Mouse (Mus musculus): ENCODE results near the gene St6galnac6. TPM values are rescaled to one million over a fixed set of nuclear protein-coding genes. Genes with fewer than 3 reads are reported as not detected.

Gene St6galnac6
- polyA plus RNA-seq (2012; ENCODE audit: insufficient read depth, insufficient read length, missing spikeins), result 30.7 and 35.3 TPM in 2 replicates

GRCm38 (mm10) chr2:32599409-32599808 lies at the start of gene St6galnac6:
Gene St6galnac6, plus strand, starts transcription at chr2:32599709.
- TF ChIP-seq POLR2A (IDR thresholded peaks at IDR 0.05; ENCODE audit: borderline replicate concordance, low read depth, low read length) (no peak), CTCF (IDR thresholded peaks at IDR 0.05; ENCODE audit: low read depth, low read length) (no peak)
- Histone ChIP-seq H3K4me1 (ENCODE audit: control insufficient read depth, insufficient read depth, low read length) (peaks cover 8% of the 10 kb centered on the region), H3K27ac (ENCODE audit: insufficient read depth, low read depth, low read length) (no peak within 1 kb of the TSS), H3K4me3 (ENCODE audit: insufficient read depth, low read length) (no peak within 1 kb of the TSS)

GRCm38 (mm10) chr2:32549764-32550163 lies 49.7 kb upstream of the St6galnac6 start:
- TF ChIP-seq CTCF (IDR thresholded peaks at IDR 0.05; ENCODE audit: low read depth, low read length) (no peak), POLR2A (IDR thresholded peaks at IDR 0.05; ENCODE audit: borderline replicate concordance, low read depth, low read length) (no peak)
- Histone ChIP-seq H3K27ac (ENCODE audit: insufficient read depth, low read depth, low read length) (0 out of 2 replicates have a peak overlapping the region, but pooled peaks have one; percentile 6), H3K4me3 (ENCODE audit: insufficient read depth, low read length) (no peak overlapping the region)

DNA sequence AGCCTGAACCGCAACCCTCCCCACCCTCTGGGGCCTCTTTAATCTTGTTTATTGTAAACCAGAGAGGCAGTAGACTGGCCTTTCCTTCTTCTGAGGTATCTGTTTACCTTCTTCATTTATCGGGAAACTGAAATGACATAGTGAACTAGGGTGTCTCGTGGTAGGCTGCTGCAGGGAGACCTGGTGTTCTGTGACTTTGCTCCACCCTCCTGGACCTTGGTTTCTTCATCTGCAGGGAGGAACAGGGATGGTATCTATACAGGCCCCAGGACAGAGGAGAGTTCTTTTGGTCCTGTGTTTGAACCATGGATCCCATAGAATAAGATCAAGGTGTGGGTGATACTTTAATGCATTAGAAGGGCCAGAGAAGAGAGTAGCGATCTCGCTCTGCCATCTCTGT lies 48.3 kb upstream of the St6galnac6 start:
- H3K4me3 ChIP-seq (ENCODE audit: insufficient read depth, low read length), result no peak overlapping the region
- no peak for TF ChIP-seq CTCF (IDR thresholded peaks at IDR 0.05; ENCODE audit: low read depth, low read length)

More at GRCm38 (mm10) chr2:32549764-32550163, 49.7 kb upstream of the St6galnac6 start:
- peaks cover 46% of the 10 kb centered on the region for H3K4me1 ChIP-seq (ENCODE audit: control insufficient read depth, insufficient read depth, low read length)

GRCm38 (mm10) chr2:32553592-32554148 lies 45.8 kb upstream of the St6galnac6 start:
- no peak for TF ChIP-seq CTCF (IDR thresholded peaks at IDR 0.05; ENCODE audit: low read depth, low read length)
- no peak for TF ChIP-seq POLR2A (IDR thresholded peaks at IDR 0.05; ENCODE audit: borderline replicate concordance, low read depth, low read length)
- Histone ChIP-seq H3K4me1 (ENCODE audit: control insufficient read depth, insufficient read depth, low read length) (peaks cover 30% of the 10 kb centered on the region), H3K4me3 (ENCODE audit: insufficient read depth, low read length) (no peak overlapping the region), H3K27ac (ENCODE audit: insufficient read depth, low read depth, low read length) (no peak overlapping the region)

More for the DNA sequence above, 48.3 kb upstream of the St6galnac6 start:
- Histone ChIP-seq H3K27ac (ENCODE audit: insufficient read depth, low read depth, low read length) (no peak overlapping the region), H3K4me1 (ENCODE audit: control insufficient read depth, insufficient read depth, low read length) (peaks cover 50% of the 10 kb centered on the region)

DNA sequence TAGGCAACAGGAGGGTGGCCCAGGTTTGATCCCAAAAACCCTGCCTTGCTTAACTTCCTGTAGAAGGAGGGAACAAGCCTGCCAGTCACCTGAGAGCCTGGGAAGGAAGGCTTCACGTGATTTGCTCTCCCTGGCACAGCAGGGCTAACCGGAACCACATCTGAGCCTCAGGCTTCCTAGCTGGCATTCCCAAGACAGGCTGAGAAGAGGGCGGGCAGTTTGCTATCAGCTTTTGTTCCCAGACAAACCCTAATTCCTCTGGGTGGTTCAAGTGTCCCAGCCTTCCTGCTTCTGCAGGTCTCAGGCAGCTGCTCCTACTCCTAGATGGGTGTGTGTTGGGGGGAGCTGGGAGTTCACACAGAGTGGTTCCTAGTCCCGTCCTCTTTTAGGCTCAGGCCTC lies 44.0 kb upstream of the St6galnac6 start:
- Histone ChIP-seq H3K4me3 (ENCODE audit: insufficient read depth, low read length) (no peak overlapping the region), H3K27ac (ENCODE audit: insufficient read depth, low read depth, low read length) (no peak overlapping the region), H3K4me1 (ENCODE audit: control insufficient read depth, insufficient read depth, low read length) (peaks cover 13% of the 10 kb centered on the region)
- no peak for TF ChIP-seq POLR2A (IDR thresholded peaks at IDR 0.05; ENCODE audit: borderline replicate concordance, low read depth, low read length)
- TF ChIP-seq CTCF (IDR thresholded peaks at IDR 0.05; ENCODE audit: low read depth, low read length), result no peak

- TF ChIP-seq POLR2A (IDR thresholded peaks at IDR 0.05; ENCODE audit: borderline replicate concordance, low read depth, low read length) (no peak), CTCF (IDR thresholded peaks at IDR 0.05; ENCODE audit: low read depth, low read length) (no peak)
- H3K27ac ChIP-seq (ENCODE audit: insufficient read depth, low read depth, low read length), result no peak overlapping the region
These were observed 43.5 kb upstream of the St6galnac6 start for GRCm38 (mm10) chr2:32556019-32556418.

GRCm38 (mm10) chr2:32559570-32559969 lies 39.9 kb upstream of the St6galnac6 start:
- Histone ChIP-seq H3K4me3 (ENCODE audit: insufficient read depth, low read length) (no peak overlapping the region), H3K4me1 (ENCODE audit: control insufficient read depth, insufficient read depth, low read length) (peaks cover 4% of the 10 kb centered on the region; the same call in 1 of the 2 replicates), H3K27ac (ENCODE audit: insufficient read depth, low read depth, low read length) (no peak overlapping the region)
- no peak for TF ChIP-seq CTCF (IDR thresholded peaks at IDR 0.05; ENCODE audit: low read depth, low read length)
- no peak for TF ChIP-seq POLR2A (IDR thresholded peaks at IDR 0.05; ENCODE audit: borderline replicate concordance, low read depth, low read length)

More at GRCm38 (mm10) chr2:32556019-32556418, 43.5 kb upstream of the St6galnac6 start:
- Histone ChIP-seq H3K4me3 (ENCODE audit: insufficient read depth, low read length) (no peak overlapping the region), H3K4me1 (ENCODE audit: control insufficient read depth, insufficient read depth, low read length) (peaks cover 13% of the 10 kb centered on the region)

- Histone ChIP-seq H3K4me3 (ENCODE audit: insufficient read depth, low read length) (no peak overlapping the region), H3K27ac (ENCODE audit: insufficient read depth, low read depth, low read length) (no peak overlapping the region)
- TF ChIP-seq POLR2A (IDR thresholded peaks at IDR 0.05; ENCODE audit: borderline replicate concordance, low read depth, low read length), result no peak
- TF ChIP-seq CTCF (IDR thresholded peaks at IDR 0.05; ENCODE audit: low read depth, low read length), result peak; percentile 60; the same call in 1 of the 2 replicates
These were observed 32.9 kb upstream of the St6galnac6 start for GRCm38 (mm10) chr2:32566536-32567063.

DNA sequence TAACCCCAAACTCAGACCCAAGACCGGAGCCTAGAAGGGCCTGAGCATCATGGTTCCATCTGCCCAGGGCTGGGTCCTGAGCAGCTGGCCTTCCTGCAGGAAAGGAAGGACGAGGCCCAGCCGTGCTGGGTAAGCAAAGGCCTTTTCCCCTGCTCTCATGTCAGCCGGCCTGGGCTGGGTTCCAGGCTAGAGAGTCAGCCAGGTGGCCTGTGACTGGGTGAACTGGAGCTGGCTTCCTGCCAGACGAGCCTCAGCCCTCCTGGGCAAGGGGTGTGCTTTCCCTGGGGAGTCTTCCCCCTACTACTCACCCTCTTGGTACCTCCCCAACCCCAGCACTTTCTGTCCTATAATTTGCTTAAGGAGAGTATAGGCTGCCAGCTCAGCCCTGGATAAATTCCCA lies 31.4 kb upstream of the St6galnac6 start:
- no peak overlapping the region for H3K4me3 ChIP-seq (ENCODE audit: insufficient read depth, low read length)
- H3K4me1 ChIP-seq (ENCODE audit: control insufficient read depth, insufficient read depth, low read length), result peaks cover 12% of the 10 kb centered on the region
- TF ChIP-seq POLR2A (IDR thresholded peaks at IDR 0.05; ENCODE audit: borderline replicate concordance, low read depth, low read length) (no peak), CTCF (IDR thresholded peaks at IDR 0.05; ENCODE audit: low read depth, low read length) (no peak)

More at GRCm38 (mm10) chr2:32566536-32567063, 32.9 kb upstream of the St6galnac6 start:
- peaks cover 3% of the 10 kb centered on the region for H3K4me1 ChIP-seq (ENCODE audit: control insufficient read depth, insufficient read depth, low read length)

DNA sequence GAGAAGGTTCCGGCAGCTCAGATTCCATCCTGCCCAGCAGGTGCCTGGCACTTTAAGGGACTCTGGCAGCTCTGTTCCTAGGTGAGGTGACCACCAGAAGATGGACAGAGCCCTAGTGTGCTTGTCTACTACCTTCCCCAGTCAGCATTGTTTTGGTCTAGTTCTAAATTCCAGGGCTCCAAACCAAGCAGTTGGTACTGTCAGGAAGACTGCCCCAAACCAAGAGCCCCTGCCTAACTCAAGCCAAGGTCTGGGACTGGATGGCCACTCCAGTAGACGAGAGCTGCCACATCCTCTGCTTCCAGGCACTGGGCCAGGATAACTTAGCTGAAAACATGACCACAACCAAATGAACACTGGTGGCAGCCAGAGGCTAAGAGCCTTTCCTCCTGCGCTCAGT lies 30.6 kb upstream of the St6galnac6 start:
- H3K4me1 ChIP-seq (ENCODE audit: control insufficient read depth, insufficient read depth, low read length), result peaks cover 12% of the 10 kb centered on the region
- H3K4me3 ChIP-seq (ENCODE audit: insufficient read depth, low read length), result no peak overlapping the region
- no peak for TF ChIP-seq CTCF (IDR thresholded peaks at IDR 0.05; ENCODE audit: low read depth, low read length)
- TF ChIP-seq POLR2A (IDR thresholded peaks at IDR 0.05; ENCODE audit: borderline replicate concordance, low read depth, low read length), result no peak
- H3K27ac ChIP-seq (ENCODE audit: insufficient read depth, low read depth, low read length), result no peak overlapping the region

More for the DNA sequence above, 31.4 kb upstream of the St6galnac6 start:
- no peak overlapping the region for H3K27ac ChIP-seq (ENCODE audit: insufficient read depth, low read depth, low read length)
